8 mouse cellular contexts compared by ENCODE assay signal in the genomic region with DNA sequence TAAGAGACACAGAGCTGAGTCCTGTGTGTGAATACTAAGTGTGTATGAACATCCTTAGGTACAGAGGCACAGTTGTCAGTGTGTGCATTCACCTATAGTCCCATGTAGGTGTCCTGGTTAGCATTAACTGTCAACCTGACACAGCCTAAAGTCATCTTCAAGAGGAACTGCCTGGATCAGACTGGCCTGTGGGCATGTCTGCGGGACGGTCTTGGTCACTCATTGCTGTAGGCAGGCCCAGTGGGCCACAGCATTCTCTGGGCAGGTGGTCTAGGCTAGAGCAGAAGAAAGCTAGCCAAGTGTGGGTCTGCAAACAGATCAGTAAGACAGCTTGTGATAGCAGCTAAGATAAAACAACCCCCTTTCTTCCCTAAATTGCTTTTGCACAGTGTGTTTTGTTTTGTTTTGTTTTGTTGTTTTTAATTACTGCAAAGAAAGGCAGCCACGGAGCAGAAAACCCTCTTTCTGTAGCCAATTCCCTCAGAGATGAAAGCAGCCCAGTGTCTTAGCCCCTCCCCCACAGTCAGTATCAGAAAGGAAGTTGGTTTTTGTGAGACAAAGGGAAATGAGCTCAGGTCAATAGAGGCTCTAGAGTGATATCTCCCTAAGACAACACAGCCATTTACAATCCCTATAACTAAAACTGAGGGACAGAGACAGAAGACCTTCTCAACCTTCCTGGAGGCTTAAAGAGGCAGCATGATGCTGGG.
A peak's percentile ranks its signal among the peaks of the same experiment; 100 is the strongest.
DNase-seq lines count a peak whose midpoint lies in the region.

No protein-coding gene starts in this region.

- intact Hi-C loops in heart, postnatal 36 days (cut with DNase I) = loop anchor here (1.0 kb wide), 2 partner anchors 192 to 250 kb away; no protein-coding TSS in a partner anchor

- peak; percentile 22 to 31 for DNase-seq in heart, adult 18-20 months
- no peak for DNase-seq in heart, postnatal 36 days
- peak; percentile 70 to 77 for DNase-seq in spleen, postnatal 36 days (ENCODE audit: low spot score in 2 of 2)
- DNase-seq in spleen, adult 12 weeks (ENCODE audit: low spot score) = no peak
- peak; percentile 94 for DNase-seq in induced T-regulatory cell, adult 2 months (ENCODE audit: low read depth)
- no peak for DNase-seq in right cerebral cortex, adult 18-20 months
- no peak for DNase-seq in cerebellum, postnatal 4 days (ENCODE audit: low spot score in 2 of 2)
- no peak for DNase-seq in frontal cortex, postnatal 14 days (ENCODE audit: low spot score in 2 of 2)

Comparison
In these comparisons a context has a peak if more than half of its experiments do, and no peak if none do; other contexts are left out.
1. DNase-seq: peak in heart, adult 18-20 months (2 of 2), spleen, postnatal 36 days (2 of 2) and induced T-regulatory cell, adult 2 months (single experiment); none in heart, postnatal 36 days (0 of 2), spleen, adult 12 weeks (single experiment), right cerebral cortex, adult 18-20 months (single experiment), cerebellum, postnatal 4 days (0 of 2) and frontal cortex, postnatal 14 days (0 of 2).